ENCODE assay signal across 21 mouse cellular contexts in genomic region chr14:21344896-21345295, GRCm38 (mm10).
"Had no signal": no experiment of that assay in that cellular context is flagged by ENCODE, and none has a peak within 500 bp of the region (broad histone marks: within the 10 kb centered on the region; RNA-seq: fewer than 3 reads in every experiment).

No protein-coding gene starts in this region.

- ATAC-seq: forebrain, embryonic 13.5 days; forebrain, embryonic 14.5 days; forebrain, embryonic 15.5 days; forebrain, embryonic 16.5 days; forebrain, postnatal 0 days had no signal

- DNase-seq: cerebellum, adult 2 months; cerebellum, adult 8-10 months; cerebellum, adult 9-10 months; cerebellum, adult 9-11 months; cerebellum, postnatal 10 days; cerebellum, postnatal 14 days; cerebellum, postnatal 25 days; cerebellum, postnatal 36 days; embryo, embryonic 11 days; forebrain, postnatal 0 days; gastrocnemius, adult 2 months; gastrocnemius, postnatal 10 days; gastrocnemius, postnatal 14 days; gastrocnemius, postnatal 25 days; gastrocnemius, postnatal 36 days; heart, adult 18-20 months; heart, adult 2 months had no signal
